In the genomic region with DNA sequence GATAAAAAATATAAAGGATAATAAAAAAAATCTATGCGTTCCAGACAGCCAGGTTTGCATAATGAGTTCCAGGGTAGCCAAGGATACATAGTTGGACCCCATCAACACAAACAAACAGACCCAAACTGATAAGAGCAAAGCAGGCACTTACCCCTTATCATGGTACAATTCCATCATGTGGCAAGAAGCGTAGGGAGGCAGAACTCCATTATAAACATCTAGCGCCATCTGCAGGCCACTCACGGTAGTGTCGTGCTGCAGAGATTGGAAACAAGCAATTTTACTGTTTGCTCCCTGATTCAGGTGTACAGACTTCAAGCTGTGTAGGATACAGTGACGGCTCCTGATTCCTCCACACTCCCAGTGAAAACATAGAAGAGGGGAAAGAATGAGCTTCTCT, we compare ENCODE assay signal across 8 mouse cellular contexts. TPM values are rescaled to one million over a fixed set of nuclear protein-coding genes. Genes with fewer than 3 reads are reported as not detected.
DNase-seq lines count a peak whose midpoint lies in the region; ATAC-seq lines count a peak whose summit lies in the region.

No protein-coding gene starts in this region.

- WGBS in kidney, embryonic 15.5 days, result 16% methylated on average over 6 of the region's 6 CpGs
- WGBS in limb, embryonic 11.5 days, result 13% methylated on average over 6 of the region's 6 CpGs

- peak; percentile 82 for DNase-seq in kidney, adult 18-20 months
- DNase-seq in adrenal gland, postnatal 4 days (ENCODE audit: low spot score in 2 of 2), result peak; percentile 32 to 34
- DNase-seq in limb, embryonic 11.5 days (ENCODE audit: low spot score), result peak; percentile 88
- peak; percentile 92 for DNase-seq in retina, embryonic 14.5 days (ENCODE audit: low spot score)
- peak; percentile 49 to 62 for DNase-seq in thymus, postnatal 36 days

- H3K27me3 ChIP-seq in kidney, embryonic 15.5 days, result no peaks in the 10 kb centered on the region
- H3K27me3 ChIP-seq in limb, embryonic 11.5 days (ENCODE audit: control insufficient read depth, insufficient read depth, low read length), result no peaks in the 10 kb centered on the region

- no peak for ATAC-seq in kidney, embryonic 15.5 days (replicated peaks; ENCODE audit: low FRiP score)
- peak; percentile 49; the same call in 1 of the 2 replicates for ATAC-seq in erythroid progenitor cell, adult 5-6 weeks (replicated peaks; ENCODE audit: low FRiP score, poor library complexity, severe bottlenecking)
- ATAC-seq in inflammation-experienced regulatory T-cells, adult 6 months, result peak; percentile 41
- no peak for ATAC-seq in limb, embryonic 11.5 days (ENCODE audit: insufficient number of reproducible peaks, low FRiP score, low TSS enrichment, low read depth)

- no peaks in the 10 kb centered on the region for H3K36me3 ChIP-seq in kidney, embryonic 15.5 days
- no peaks in the 10 kb centered on the region for H3K36me3 ChIP-seq in limb, embryonic 11.5 days (ENCODE audit: control insufficient read depth, insufficient read depth, low read length)

- no peaks in the 10 kb centered on the region for H3K9me3 ChIP-seq in kidney, embryonic 15.5 days (replicated peaks)
- H3K9me3 ChIP-seq in limb, embryonic 11.5 days (ENCODE audit: control insufficient read depth, low read length), result no peaks in the 10 kb centered on the region

- no peak overlapping the region for H3K27ac ChIP-seq in kidney, embryonic 15.5 days
- no peak overlapping the region for H3K27ac ChIP-seq in limb, embryonic 11.5 days (replicated peaks; ENCODE audit: low read depth, low read length)

- H3K4me2 ChIP-seq in kidney, embryonic 15.5 days, result no peak overlapping the region
- H3K4me2 ChIP-seq in limb, embryonic 11.5 days (ENCODE audit: low read depth, severe bottlenecking), result no peak overlapping the region

- no peak overlapping the region for H3K4me3 ChIP-seq in kidney, embryonic 15.5 days (replicated peaks)
- H3K4me3 ChIP-seq in limb, embryonic 11.5 days (ENCODE audit: low read depth, low read length), result no peak overlapping the region

- H3K4me1 ChIP-seq in kidney, embryonic 15.5 days, result 0 out of 2 replicates have a peak, but pooled peaks cover 11% of the 10 kb centered on the region
- no peaks in the 10 kb centered on the region for H3K4me1 ChIP-seq in limb, embryonic 11.5 days (ENCODE audit: control insufficient read depth, insufficient read depth, low read length)

- H3K9ac ChIP-seq in kidney, embryonic 15.5 days, result no peak overlapping the region
- H3K9ac ChIP-seq in limb, embryonic 11.5 days (ENCODE audit: low read length), result no peak overlapping the region

RNA-seq across cellular contexts. Expression of gene Acpp, which starts 30.8 kb away (rescaled TPM):
- polyA plus RNA-seq in kidney, embryonic 15.5 days (2015; fragmentation: Nextera tagmentation; extraction: Ambion mirVana), result 1.7 and 2.2 TPM in 2 replicates
- 1 to 10 TPM; 1.8 to 2.2 TPM for total RNA-seq in adrenal gland, postnatal 4 days (2021)
- 3.8 and 4.7 TPM in 2 replicates for total RNA-seq in erythroid progenitor cell, adult 5-6 weeks (2015; ENCODE audit: low replicate concordance)
- 1.9 and 2.2 TPM in 2 replicates for total RNA-seq in erythroid progenitor cell, adult 5-6 weeks (2017; ENCODE audit: low replicate concordance)
- 1 to 10 TPM; 2.3 to 6.1 (median 2.3) TPM for polyA plus RNA-seq in inflammation-experienced regulatory T-cells, adult 6 months (2017; shearing (Covaris generic))
- 1.7 and 1.9 TPM in 2 replicates for polyA plus RNA-seq in limb, embryonic 11.5 days (2014; fragmentation: Nextera tagmentation; extraction: Ambion mirVana)

RNA-seq across cellular contexts. Expression of gene Dnajc13, which starts 44.0 kb away (rescaled TPM):
- polyA plus RNA-seq in kidney, embryonic 15.5 days (2015; fragmentation: Nextera tagmentation; extraction: Ambion mirVana), result 19.9 and 23.0 TPM in 2 replicates
- 10 to 100 TPM; 50.6 to 57.1 TPM for total RNA-seq in adrenal gland, postnatal 4 days (2021)
- 26.4 and 27.8 TPM in 2 replicates for total RNA-seq in erythroid progenitor cell, adult 5-6 weeks (2015; ENCODE audit: low replicate concordance)
- 13.4 and 25.8 TPM in 2 replicates for total RNA-seq in erythroid progenitor cell, adult 5-6 weeks (2017; ENCODE audit: low replicate concordance)
- 10 to 100 TPM; 22.7 to 30.5 (median 30.3) TPM for polyA plus RNA-seq in inflammation-experienced regulatory T-cells, adult 6 months (2017; shearing (Covaris generic))
- polyA plus RNA-seq in limb, embryonic 11.5 days (2014; fragmentation: Nextera tagmentation; extraction: Ambion mirVana), result 27.3 and 27.7 TPM in 2 replicates

Comparison
In these comparisons a context has a peak if more than half of its experiments do, and no peak if none do; other contexts are left out.
1. DNase-seq: peak in every context shown above with its lines; median percentile 92 in retina, embryonic 14.5 days; 88 in limb, embryonic 11.5 days; 82 in kidney, adult 18-20 months; 56 in thymus, postnatal 36 days; 33 in adrenal gland, postnatal 4 days.
2. ATAC-seq: peak in erythroid progenitor cell, adult 5-6 weeks (single experiment) and inflammation-experienced regulatory T-cells, adult 6 months (single experiment); none in kidney, embryonic 15.5 days (single experiment) and limb, embryonic 11.5 days (single experiment).